Mouse (Mus musculus) bone marrow, adult 2 months (tissue): ENCODE measurements around the gene Zfp954.

Experiments
- CTCF ChIP-seq: fragments of 200-500 bp; IDR thresholded peaks from 2 replicates; pipeline ENCODE4 v1.5.1; 2011; ENCODE audit warnings: low read length, control low read depth; ENCODE audit not compliant: control insufficient read depth, insufficient read depth
- POLR2A ChIP-seq: fragments of 200-500 bp; IDR thresholded peaks from 2 replicates; pipeline ENCODE4 v1.6.1; 2011; ENCODE audit warnings: low read depth, mild to moderate bottlenecking, control low read depth, low read length, borderline replicate concordance; ENCODE audit not compliant: control insufficient read depth

DNA sequence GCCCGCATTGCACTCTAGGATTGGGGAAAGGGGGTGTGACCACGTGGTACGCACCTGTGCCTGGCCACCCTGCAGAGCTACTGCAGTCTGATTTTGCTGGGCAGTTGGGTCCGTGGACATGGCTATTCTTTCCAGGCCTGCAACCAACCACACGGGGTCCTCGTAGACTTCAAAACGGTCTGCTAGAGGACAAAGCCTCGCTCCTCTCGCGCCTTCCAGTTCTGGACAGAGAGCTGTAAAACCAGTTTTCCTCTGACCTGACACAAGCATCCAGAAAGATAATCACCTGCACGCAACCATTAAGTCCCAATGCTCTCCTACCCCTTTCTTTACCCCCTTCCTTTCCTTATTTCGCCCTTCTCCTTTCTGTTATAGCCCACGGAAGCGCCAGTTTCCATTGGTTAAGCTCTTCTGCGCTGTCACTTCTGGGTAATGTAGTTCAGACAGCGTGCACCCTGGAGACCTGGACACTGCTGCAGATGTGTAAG, 15.1 kb upstream of the Zfp954 start, which contains the start of gene Zfp773:
- TF ChIP-seq POLR2A (no peak), CTCF (peak; percentile 24; the same call in 1 of the 2 replicates)
